Mouse (Mus musculus) adrenal gland, postnatal 4 days (tissue): ENCODE data around the gene Meis3. TPM values are rescaled to one million over a fixed set of nuclear protein-coding genes. Genes with fewer than 3 reads are reported as not detected.

Experiments
- DNase-seq, 2 experiments: peaks; one replicate each; pipeline ENCODE4 v3.0.0; 2021 to 2022; ENCODE audit warnings: low spot score in 2 of 2, mixed read lengths in 2 of 2
- total RNA-seq, 2 experiments: library from RNA; stranded (reverse); gene quantifications; 2 replicates each; pipeline ENCODE4 v1.2.3; 2021

Meis3 gene
- total RNA-seq, 2 experiments from 2014 or later: 18.8 to 22.0 TPM

DNA sequence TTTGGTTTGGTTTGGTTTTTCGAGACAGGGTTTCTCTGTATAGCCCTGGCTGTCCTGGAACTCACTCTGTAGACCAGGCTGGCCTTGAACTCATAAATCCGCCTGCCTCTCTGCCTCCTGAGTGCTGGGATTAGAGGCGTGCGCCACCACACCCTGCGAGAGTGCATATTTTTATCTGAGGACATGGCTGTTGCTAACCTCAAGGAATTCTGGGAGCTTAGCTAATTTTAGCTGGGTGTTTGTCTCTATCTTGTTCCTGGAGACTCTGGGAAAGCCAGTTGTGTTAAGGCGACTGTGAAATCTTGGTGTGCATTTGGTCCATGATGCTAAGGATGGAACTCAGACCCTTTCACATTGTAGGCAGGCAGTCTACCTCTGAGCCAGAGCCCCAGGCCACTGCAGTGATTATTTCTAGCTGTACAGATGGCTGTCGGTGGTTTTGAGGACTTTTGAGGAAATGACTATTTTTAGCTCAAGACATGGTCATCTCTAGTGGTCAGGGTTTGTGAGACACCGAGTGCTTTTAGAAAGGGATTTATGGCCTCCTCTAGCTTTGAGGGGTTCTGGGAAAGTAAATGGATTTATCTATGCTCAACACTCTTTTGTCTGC lies 18.7 kb upstream of the Meis3 start:
- no peak for DNase-seq

DNA sequence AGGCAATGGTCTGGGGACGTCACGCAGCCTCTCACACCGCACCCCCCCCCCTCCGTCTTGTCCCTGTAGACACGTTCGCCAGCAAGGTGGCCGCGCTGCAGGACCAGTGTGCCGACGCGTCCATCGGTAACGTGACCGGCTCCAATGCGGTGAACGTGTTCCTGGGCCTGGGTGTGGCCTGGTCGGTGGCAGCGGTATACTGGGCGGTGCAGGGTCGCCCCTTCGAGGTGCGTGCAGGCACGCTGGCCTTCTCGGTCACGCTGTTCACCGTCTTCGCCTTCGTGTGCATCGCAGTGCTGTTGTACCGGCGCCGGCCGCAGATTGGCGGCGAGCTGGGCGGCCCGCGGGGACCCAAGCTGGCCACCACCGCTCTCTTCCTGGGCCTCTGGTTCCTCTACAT lies 16.2 kb upstream of the Meis3 start:
- DNase-seq: no peak

DNA sequence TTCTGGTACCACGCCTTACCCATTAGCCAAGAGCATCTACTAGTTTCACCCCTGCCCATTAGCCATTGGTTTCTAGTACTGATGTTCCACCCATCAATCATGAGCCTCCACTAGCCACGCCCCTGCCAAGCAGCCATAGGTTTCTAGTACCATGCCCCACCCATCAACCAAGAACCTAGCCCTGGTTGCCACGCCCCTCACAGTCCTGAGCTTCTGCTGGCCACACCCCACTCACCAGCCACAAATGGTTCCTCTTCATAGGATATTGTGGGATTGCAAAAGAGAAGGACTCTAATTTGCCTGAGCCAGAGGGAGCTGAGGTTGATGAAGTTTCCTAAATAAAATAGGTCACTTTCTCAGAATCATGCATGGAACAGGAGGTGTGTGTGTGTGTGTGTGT lies 14.2 kb upstream of the Meis3 start:
- DNase-seq: no peak

DNA sequence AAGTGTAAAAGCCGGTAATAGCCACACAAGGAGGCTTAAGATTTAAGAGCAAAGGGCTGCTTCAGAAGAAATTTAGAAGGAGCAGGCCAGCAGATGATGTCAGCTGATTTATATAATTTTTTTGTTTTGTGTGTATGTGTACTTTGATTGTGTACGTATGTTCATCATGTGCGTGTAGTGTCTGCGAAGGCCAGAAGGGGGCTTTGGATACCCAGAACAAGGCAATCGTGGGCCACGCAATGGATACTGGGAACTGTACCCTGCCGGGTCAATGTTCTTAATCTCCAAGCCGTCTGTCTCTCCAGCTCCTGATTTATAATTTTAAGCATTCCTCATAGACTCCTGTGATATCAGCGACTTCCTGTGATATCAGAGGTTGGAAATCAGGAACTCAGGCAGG lies 13.6 kb upstream of the Meis3 start:
- no peak for DNase-seq

DNA sequence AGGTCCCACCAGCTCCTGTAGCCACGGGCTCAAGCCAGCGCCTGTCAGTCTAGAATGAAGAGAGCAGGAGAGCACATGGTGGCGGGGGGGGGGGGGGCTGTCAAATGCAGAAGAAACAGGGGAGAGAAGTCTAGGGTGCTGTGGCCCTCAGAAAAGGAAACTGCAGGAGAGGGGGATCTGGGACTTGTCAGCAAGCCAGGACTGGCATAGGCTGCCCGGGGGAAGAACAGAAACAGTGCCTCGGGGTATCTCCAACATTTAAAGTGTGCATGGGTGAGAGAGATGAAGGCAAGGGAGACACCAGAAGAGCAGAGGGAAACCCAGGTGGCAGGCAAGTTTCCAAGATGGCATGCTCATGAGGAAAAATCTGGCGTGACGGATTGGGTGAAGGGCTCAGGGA lies 12.9 kb upstream of the Meis3 start:
- DNase-seq: no peak

DNA sequence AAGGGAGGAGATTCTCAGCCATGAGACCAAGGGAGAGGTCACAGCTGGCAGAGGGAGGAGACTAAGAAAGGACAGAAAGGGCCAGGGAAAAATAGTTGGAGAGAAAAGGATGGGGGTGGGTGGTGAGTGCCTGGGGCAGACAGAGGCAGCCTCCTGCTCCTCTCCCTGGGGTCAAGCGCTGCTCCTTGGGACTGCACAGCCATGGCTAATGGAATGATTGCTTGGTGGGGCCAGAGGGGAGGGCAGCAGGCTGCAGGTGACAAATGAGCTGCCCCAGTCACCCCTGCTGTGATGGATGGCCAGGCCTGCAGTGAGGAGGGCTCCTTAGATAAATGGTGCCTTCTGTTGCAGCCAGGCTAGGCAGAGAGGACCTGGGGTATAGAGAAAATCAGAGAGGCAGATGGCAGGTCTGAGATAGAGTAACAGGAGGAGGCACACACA lies 2.7 kb upstream of the Meis3 start:
- DNase-seq: no peak

DNA sequence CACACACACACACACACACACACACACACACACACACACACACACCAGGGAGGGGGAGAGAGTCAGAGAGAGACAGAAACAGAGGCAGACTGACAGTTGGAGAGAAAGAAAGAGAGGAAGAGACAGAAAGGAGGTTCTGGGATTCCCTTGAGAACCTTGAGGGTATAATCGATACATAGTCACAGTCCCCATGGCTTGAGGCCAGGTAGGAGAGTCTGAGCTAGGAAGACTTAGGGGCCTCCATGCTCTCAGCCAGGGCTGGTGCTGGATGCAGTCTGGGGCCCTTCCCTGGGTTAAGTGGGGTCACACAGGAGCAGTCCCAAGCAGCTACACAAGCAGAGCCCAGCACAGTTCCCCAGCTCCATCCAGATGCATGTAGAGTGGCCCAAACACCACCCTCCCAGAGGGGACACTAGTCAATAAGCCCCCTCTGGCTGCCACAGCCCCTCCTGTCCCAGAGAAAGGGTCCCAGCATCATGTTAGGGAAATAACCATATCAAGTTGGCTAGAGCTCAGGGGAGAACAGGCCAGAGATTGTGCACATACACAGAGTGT lies 2.2 kb upstream of the Meis3 start:
- DNase-seq: no peak

DNA sequence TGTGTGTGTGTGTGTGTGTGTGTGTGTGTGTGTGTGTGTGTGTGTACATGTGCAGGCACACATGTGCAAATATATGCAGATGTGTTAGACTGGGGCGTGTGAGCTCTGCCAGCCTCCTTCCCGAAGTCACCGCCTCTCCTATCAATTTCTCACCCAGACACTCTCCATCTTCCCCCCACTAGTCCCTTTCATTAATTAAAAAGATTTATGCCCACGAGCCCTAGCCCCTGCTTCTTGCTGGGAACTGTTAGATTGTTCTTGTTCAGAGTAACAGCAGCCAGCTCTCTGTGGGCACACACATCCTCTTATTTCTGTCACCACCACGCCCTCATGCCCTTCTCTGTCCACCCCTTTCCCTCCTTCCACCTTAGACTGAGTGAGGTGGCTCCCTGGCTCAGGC lies 1.7 kb upstream of the Meis3 start:
- DNase-seq: no peak

DNA sequence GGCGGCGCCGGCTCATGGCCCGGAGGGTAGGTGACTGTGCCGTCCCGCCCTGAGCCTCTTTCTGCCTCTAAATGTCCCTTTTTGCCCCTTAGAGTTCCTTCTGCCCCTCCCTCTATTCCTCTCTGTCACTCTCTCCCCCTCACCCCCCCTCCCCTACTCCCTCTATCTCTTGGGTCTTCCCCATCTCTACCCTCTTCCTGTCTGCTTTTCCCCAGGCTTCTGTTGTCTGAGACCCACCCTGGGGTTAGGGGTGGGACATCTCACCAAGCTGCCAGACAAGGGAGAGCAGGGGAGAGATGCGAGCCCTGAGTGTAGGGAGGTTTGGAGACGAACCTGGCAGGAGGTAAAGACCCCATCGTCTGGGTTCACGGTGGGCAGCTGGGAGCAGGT lies 647 bp downstream of the Meis3 start:
- no peak for DNase-seq

DNA sequence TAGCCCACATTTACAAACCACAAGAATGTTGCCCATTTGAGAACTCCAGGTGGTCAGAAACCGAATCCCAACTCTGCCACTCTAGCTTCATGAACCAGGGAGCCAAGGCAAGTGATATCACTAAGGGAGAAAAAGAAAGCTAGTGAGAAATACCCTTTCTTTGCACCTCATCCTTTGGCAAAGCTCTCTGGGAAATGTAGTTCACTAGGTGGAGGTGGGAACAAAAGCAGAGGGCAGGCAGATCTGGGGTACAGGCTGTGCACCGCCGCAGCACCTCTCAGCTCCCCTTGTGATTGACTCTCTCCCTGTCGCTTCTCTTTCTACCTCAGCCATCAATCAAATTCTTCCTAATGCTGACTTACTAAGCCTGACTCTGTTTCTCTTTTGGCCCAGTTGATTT lies 3.2 kb downstream of the Meis3 start:
- DNase-seq: no peak

DNA sequence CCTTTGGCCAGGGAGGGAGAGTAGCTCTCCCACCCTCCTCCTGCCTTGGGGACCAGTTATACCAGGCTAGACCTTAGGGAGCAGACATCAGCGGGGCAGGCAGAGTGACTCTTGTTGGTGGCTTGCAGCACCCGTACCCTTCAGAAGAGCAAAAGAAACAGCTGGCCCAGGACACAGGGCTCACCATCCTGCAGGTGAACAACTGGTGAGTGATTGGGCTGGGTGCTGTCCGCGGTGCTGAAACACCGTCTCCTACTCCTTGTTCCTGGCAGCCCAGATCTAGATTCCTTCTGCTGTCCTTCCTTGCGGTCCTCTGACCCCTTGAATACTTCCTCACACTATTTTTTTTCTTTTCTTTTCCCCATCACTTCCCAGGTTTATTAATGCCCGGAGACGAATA lies 8.8 kb downstream of the Meis3 start:
- no peak for DNase-seq

DNA sequence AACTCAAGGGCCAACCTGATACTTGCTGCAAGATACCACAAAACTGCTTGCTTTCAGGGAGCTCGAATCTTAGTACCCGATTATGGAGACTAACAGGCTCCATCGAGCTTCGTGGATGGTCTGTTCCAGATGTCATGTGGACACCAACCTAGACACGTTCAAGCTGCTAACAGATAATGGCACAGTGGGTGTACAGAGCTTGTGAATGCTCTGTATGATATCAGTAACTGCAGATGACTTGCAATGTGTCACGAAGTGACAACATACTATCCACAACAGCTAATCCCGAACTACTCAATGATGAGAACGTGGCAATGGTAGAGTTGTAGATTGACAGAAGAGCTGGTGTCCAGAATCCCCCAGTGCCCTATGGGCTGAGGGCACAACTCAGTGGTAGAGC lies 12.6 kb downstream of the Meis3 start:
- no peak for DNase-seq

DNA sequence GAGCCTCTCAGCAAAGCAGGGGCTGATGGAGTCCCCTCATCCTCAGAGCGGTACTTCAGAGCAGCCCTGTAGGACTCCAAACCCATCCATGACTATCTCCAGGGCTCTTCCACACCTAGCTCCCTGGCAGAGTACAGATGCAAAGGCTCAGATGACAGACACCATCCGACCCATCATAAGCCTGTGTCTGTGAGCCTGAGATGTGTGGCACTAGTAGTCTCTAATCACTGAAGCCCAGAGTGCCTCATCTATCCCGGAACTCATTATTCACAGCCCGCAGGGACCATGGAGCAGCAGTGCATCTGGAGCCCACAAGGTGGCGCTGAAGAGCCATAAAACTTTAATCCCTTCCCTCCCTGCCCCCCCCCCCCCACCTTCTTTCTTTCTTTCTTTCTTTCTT lies 17.4 kb downstream of the Meis3 start:
- DNase-seq: peak; percentile 47 to 53

DNA sequence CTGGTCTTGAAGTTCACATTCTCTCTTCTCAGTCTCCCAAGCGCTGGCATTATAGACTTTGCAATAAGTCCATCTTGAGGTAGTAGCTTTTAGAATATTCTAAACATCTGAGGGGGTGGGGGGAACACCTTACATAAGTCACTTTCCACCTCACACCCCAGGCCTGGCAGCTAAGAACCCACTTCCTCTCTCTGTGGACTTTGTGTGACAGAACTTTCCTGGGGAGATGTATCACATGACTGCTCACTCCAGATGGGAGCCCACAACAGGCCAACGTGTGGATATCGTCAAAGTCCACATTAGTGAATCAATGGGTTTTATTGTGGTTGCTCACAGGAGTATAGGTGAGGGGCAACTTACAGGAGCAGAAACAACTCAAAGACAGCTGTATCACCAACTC lies 18.8 kb downstream of the Meis3 start:
- DNase-seq: no peak

DNA sequence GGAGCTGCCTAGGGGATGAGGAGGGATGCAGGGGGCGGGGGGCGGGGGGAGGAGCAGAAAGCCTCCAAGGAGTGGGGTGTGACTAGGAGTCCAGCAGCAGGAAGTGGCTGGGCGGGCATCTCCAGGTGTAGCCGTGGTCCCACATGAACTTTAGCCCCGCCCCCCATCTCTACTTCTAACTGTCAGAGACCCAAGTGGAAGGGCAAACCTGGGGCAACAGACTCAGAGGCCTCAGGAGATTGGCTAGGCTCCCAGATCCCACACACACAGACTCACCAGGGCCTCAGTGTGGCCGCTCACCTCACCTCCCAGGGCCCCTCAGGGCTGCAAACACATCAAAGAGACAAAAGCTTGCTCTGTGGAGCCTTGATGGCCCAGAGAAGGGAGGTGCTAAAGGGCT lies 21.7 kb downstream of the Meis3 start:
- DNase-seq: no peak

DNA sequence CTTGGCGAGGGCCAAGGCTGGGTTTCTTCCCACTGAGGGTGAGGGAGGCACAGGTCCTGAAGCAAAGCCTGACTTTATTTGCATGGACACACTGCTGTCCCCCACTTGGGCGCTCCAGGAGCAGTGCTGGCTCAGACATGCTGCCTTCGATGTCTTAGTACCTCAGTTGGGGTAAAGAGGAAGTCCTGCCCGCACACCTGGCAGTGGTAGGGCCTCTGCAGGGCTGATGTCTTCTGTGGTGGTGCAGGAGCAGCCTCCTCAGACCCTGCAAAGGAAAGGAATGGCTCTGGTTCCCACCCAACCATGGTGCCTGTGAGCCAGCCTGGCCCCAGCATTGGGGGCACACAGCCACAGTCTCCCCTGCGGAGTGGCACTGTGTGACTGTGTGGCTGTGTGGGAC lies 22.3 kb downstream of the Meis3 start:
- DNase-seq: no peak

DNA sequence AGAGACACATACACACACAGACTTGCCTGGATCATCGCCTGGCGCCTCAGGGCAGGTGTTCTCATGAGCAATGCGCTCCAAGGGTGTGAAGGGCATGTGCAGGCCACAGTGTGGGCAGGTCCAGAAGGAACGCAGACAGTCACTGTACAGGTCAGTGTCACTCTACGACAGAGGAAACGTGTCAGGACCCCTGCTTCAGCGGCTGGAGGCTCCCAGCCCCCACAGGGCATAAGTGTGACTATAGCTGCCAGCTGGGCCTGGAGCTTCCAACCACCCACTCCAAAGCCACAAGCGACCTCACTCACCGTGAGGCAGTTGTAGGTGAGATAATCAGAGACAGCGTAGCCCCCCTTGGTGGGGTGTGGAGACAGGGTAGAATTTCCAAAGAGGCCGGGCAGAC lies 23.6 kb downstream of the Meis3 start:
- no peak for DNase-seq

DNA sequence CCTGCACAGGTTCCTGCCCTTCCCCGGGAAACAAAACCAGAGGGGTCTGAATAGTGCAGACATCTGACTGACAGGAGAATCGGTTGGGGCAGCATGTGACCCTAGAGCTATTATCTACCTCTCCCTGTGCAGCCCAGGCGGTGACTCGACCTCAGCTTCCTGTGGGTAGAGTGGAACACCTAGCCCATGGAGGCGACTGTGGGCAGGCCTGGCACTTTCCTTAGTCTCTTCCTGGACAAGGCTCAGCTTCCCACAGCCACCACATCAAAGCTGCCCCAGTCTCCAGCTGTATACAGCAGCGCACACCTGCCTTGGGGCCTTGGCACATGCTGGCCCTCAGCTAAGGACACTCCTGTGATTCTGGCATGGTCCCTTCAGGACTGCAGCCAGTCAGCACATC lies 26.2 kb downstream of the Meis3 start:
- no peak for DNase-seq

DNA sequence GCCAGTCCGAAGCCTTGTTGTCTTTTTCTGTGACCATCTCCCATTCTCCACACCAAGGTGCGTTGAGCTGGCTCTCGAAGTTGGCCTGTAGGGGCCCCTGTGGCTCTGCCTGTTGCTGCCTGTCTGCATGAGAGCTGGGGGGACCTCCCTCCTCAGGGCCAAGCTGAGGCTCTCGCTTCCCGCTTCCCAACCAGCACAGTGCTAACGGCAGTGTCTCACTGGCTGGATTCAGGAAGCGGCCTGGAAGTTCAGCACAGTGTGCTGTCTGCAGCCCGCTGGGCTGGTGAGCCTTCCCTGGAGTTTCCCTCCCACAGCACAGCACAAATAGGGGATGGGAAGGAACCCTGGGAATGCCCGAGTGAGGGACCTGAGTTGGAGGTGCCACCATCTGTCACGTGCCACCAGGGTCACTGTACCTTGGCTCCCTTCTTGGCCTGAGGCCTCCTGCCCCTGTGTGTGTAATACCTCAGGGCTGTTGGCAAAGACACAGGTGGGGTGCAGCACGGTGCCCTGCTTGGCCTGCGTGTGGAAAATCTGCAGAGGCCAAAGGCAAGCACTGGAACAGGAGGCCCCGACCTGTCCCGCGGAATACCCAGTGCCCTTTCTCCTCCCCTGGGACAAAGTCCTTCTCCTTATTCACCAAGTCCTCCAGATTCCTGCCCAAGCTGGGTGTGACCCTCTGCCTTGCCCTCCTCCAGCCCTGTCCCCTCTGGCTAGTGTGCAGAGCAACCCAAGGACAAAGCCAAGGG lies 28.0 kb downstream of the Meis3 start:
- no peak for DNase-seq

DNA sequence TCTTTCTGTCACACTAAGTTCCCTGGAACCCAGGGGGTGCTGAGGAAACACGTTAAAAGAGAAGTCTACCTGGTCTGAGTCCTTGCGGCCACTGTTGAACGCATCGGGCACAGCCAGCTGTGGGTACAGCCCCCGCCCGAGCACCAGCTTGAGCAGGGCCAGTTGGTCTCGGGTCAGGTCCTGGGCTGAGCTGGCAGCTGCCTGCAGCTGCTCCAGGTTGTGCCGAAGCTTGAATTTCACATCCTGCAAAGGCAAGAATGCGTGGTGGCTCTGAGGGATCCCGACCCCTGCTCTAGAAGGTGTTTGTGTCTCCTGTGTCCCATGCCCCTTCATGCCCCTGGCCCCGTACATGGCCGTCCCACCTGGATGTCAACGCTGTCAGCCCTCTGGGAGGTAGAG lies 28.6 kb downstream of the Meis3 start:
- no peak for DNase-seq

DNA sequence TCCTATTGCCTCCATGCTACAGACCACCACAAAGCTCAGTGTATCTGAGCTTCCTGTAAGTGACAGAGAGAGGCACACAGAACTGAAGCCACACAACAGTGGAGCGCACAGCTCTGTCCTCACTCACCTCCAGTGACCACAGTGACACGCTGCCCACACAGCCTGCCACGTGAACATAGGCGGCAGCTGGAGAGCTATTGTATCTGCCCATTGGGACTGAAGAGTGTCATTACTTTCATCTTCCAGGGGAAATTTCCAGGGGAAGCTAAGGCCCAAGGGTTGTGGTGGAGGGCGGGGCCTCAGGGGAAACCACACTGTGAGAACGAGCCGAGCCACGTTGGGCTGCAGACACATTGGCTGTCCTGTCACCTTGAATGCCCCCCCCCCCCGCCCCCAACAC lies 29.9 kb downstream of the Meis3 start:
- DNase-seq: no peak

DNA sequence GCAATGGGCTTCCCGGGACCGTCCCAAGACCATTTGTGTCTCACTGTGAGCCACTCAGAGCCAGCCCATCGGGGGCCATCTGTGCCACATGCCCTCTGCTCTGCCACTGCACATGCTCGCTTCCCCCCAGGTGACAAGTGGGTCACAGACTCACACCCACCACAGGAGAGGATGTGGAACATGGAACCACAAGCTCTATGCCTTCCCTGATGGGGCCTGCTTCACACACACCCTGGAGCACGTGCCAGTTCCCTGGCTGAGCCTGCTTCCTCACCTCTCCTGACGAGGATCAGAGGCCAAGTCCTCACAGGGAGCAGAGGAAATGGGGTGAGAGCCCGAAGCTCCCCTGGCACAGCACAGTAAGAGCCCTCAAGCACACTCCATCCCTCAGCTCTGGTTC lies 32.2 kb downstream of the Meis3 start:
- no peak for DNase-seq

DNA sequence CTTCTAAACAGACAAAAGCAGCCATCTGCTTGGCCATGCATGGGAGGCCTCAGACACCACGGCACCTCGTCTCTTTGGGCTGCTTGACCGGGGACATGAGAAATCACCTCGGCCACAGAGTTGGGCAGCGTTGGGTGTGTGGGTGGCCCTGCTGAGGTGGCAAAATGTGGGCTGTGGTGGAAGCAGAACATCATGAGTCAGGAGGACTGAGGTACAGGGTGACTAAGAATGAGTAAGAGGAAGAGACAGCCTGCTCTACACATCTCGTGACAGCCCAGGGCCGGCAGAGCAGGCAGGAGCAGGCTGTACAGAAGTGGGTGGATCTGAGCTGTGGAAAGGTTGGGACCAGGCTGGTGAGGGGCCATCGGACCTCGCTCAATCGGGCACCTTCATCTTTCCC lies 32.6 kb downstream of the Meis3 start:
- no peak for DNase-seq
